Mouse (Mus musculus) heart, postnatal 0 days (tissue): ENCODE measurements around the gene D630039A03Rik.

ENCODE experiments used
- CTCF ChIP-seq: IDR thresholded peaks from 2 replicates; pipeline ENCODE4 v1.5.1; 2016; ENCODE audit warnings: antibody characterized with exemption, control low read depth, low read depth
- EP300 ChIP-seq: IDR thresholded peaks from 2 replicates; pipeline ENCODE4 v1.6.1; 2016; ENCODE audit warnings: antibody characterized with exemption, low read depth

GRCm38 (mm10) chr4:57904211-57904610 is 11.9 kb downstream of the D630039A03Rik start:
- TF ChIP-seq EP300 (no peak), CTCF (peak; percentile 92)
